Mouse (Mus musculus) lung, embryonic 15.5 days (tissue): ENCODE measurements around the gene St6galnac6. TPM values are rescaled to one million over a fixed set of nuclear protein-coding genes. Genes with fewer than 3 reads are reported as not detected.

ENCODE experiments used
- ATAC-seq: fragments of 200-750 bp; cut with Nextera tagmentation; 2 replicates; pipeline ENCODE4 v1.8.0; 2017; ENCODE audit warnings: moderate number of reproducible peaks, borderline replicate concordance; ENCODE audit not compliant: low FRiP score, low TSS enrichment; ENCODE audit errors: extremely low read depth
- H3K27ac ChIP-seq: fragments of 300-500 bp; sonication (generic); 2 replicates; pipeline ENCODE4 v1.5.1; 2015; ENCODE audit warnings: moderate library complexity, mild to moderate bottlenecking, inconsistent platforms
- H3K27me3 ChIP-seq: fragments of 300-500 bp; sonication (generic); 2 replicates; pipeline ENCODE4 v1.6.1; 2015; ENCODE audit warnings: inconsistent platforms
- H3K36me3 ChIP-seq: fragments of 300-500 bp; sonication (generic); 2 replicates; pipeline ENCODE4 v1.6.1; 2015; ENCODE audit warnings: inconsistent platforms
- H3K4me1 ChIP-seq: fragments of 300-500 bp; sonication (generic); 2 replicates; pipeline ENCODE4 v1.6.1; 2015; ENCODE audit warnings: inconsistent platforms
- H3K4me2 ChIP-seq: fragments of 300-500 bp; sonication (generic); 2 replicates; pipeline ENCODE4 v1.6.1; 2015; ENCODE audit warnings: inconsistent platforms, mild to moderate bottlenecking, moderate library complexity
- H3K4me3 ChIP-seq: fragments of 300-500 bp; sonication (generic); 2 replicates; pipeline ENCODE4 v1.5.1; 2015; ENCODE audit warnings: mild to moderate bottlenecking, inconsistent platforms
- H3K9ac ChIP-seq: fragments of 300-500 bp; sonication (generic); 2 replicates; pipeline ENCODE4 v1.6.1; 2015; ENCODE audit warnings: inconsistent platforms
- H3K9me3 ChIP-seq: fragments of 300-500 bp; sonication (generic); 2 replicates; pipeline ENCODE4 v1.6.1; 2016; ENCODE audit warnings: inconsistent platforms
- WGBS: fragments of 180-500 bp; shearing (Covaris S2); methylation state at CpG from one replicate; pipeline ENCODE4 v1.1.7; 2015; 5-methylcytosine and 5-hydroxymethylcytosine counted together
- polyA plus RNA-seq: library from polyadenylated mRNA; unstranded; fragments of >200 nt; fragmentation: Nextera tagmentation; extraction: Ambion mirVana; gene quantifications from 2 replicates; pipeline ENCODE4 v1.2.1, GENCODE M21; 2015

St6galnac6 gene
- polyA plus RNA-seq = 25.0 and 26.2 TPM in 2 replicates

- Histone ChIP-seq H3K27me3 (no peaks in the 10 kb centered on the region), H3K27ac (no peak within 1 kb of the TSS), H3K4me3 (no peak within 1 kb of the TSS), H3K4me2 (no peak within 1 kb of the TSS), H3K9ac (no peak within 1 kb of the TSS), H3K4me1 (peaks cover 15% of the 10 kb centered on the region), H3K36me3 (no peaks in the 10 kb centered on the region; the same call in 1 of the 2 replicates), H3K9me3 (no peaks in the 10 kb centered on the region)
- ATAC-seq = no peak
- 87% methylated on average over 3 of the region's 3 CpGs for WGBS
These were observed at the start of gene St6galnac6 for GRCm38 (mm10) chr2:32599409-32599808. Gene St6galnac6, plus strand, starts transcription at chr2:32599709.

- 49% methylated on average over 6 of the region's 6 CpGs for WGBS
- Histone ChIP-seq H3K9ac (no peak overlapping the region), H3K4me1 (peaks cover 10% of the 10 kb centered on the region; the same call in 1 of the 2 replicates), H3K27ac (peak overlapping the region; percentile 2; the same call in 1 of the 2 replicates), H3K27me3 (no peaks in the 10 kb centered on the region), H3K4me2 (no peak overlapping the region), H3K4me3 (no peak overlapping the region), H3K36me3 (no peaks in the 10 kb centered on the region), H3K9me3 (no peaks in the 10 kb centered on the region)
- peak; percentile 61; the same call in 1 of the 2 replicates for ATAC-seq
These were observed 49.7 kb upstream of the St6galnac6 start for GRCm38 (mm10) chr2:32549764-32550163.

GRCm38 (mm10) chr2:32551236-32551635 is 48.3 kb upstream of the St6galnac6 start:
- H3K4me2 ChIP-seq = no peak overlapping the region
- no peak for ATAC-seq
- H3K27me3 ChIP-seq = no peaks in the 10 kb centered on the region
- 75% methylated on average over 5 of the region's 5 CpGs for WGBS
- H3K4me3 ChIP-seq = no peak overlapping the region
- H3K9me3 ChIP-seq = no peaks in the 10 kb centered on the region
- H3K9ac ChIP-seq = no peak overlapping the region
- H3K27ac ChIP-seq = no peak overlapping the region
- H3K36me3 ChIP-seq = no peaks in the 10 kb centered on the region
- H3K4me1 ChIP-seq = peaks cover 21% of the 10 kb centered on the region

- H3K9ac ChIP-seq = no peak overlapping the region
- no peaks in the 10 kb centered on the region for H3K27me3 ChIP-seq
- H3K9me3 ChIP-seq = no peaks in the 10 kb centered on the region
- peaks cover 3% of the 10 kb centered on the region; the same call in 1 of the 2 replicates for H3K36me3 ChIP-seq
- no peak overlapping the region for H3K4me3 ChIP-seq
- peaks cover 29% of the 10 kb centered on the region for H3K4me1 ChIP-seq
- H3K27ac ChIP-seq = no peak overlapping the region
- ATAC-seq = no peak
- WGBS = 65% methylated on average over 7 of the region's 7 CpGs
- H3K4me2 ChIP-seq = no peak overlapping the region
These were observed 45.8 kb upstream of the St6galnac6 start for GRCm38 (mm10) chr2:32553592-32554148.

GRCm38 (mm10) chr2:32555484-32555883 is 44.0 kb upstream of the St6galnac6 start:
- Histone ChIP-seq H3K9me3 (no peaks in the 10 kb centered on the region), H3K4me3 (no peak overlapping the region), H3K4me1 (peaks cover 19% of the 10 kb centered on the region), H3K27ac (peak overlapping the region; percentile 58), H3K36me3 (peaks cover 9% of the 10 kb centered on the region; the same call in 1 of the 2 replicates), H3K4me2 (no peak overlapping the region), H3K27me3 (no peaks in the 10 kb centered on the region), H3K9ac (no peak overlapping the region)
- ATAC-seq = 0 out of 2 replicates have a peak, but pooled peaks have one; percentile 17
- 46% methylated on average over 4 of the region's 4 CpGs for WGBS

- H3K4me2 ChIP-seq = no peak overlapping the region
- H3K36me3 ChIP-seq = peaks cover 14% of the 10 kb centered on the region
- WGBS = 71% methylated on average over 7 of the region's 7 CpGs
- H3K27ac ChIP-seq = peak overlapping the region; percentile 58
- no peaks in the 10 kb centered on the region for H3K27me3 ChIP-seq
- no peak overlapping the region for H3K4me3 ChIP-seq
- no peaks in the 10 kb centered on the region for H3K9me3 ChIP-seq
- no peak for ATAC-seq
- H3K4me1 ChIP-seq = peaks cover 19% of the 10 kb centered on the region
- no peak overlapping the region for H3K9ac ChIP-seq
These were observed 43.5 kb upstream of the St6galnac6 start for GRCm38 (mm10) chr2:32556019-32556418.

GRCm38 (mm10) chr2:32559570-32559969 is 39.9 kb upstream of the St6galnac6 start:
- peaks cover 19% of the 10 kb centered on the region for H3K4me1 ChIP-seq
- H3K27ac ChIP-seq = peak overlapping the region; percentile 34; the same call in 1 of the 2 replicates
- H3K9me3 ChIP-seq = no peaks in the 10 kb centered on the region
- no peak overlapping the region for H3K4me2 ChIP-seq
- no peak overlapping the region for H3K4me3 ChIP-seq
- no peak overlapping the region for H3K9ac ChIP-seq
- no peak; the same call in 1 of the 2 replicates for ATAC-seq
- 57% methylated on average over 5 of the region's 5 CpGs for WGBS
- H3K27me3 ChIP-seq = no peaks in the 10 kb centered on the region
- peaks cover 37% of the 10 kb centered on the region for H3K36me3 ChIP-seq

GRCm38 (mm10) chr2:32566536-32567063 is 32.9 kb upstream of the St6galnac6 start:
- Histone ChIP-seq H3K36me3 (peaks cover 66% of the 10 kb centered on the region), H3K9ac (no peak overlapping the region), H3K27me3 (no peaks in the 10 kb centered on the region), H3K4me1 (peaks cover 4% of the 10 kb centered on the region), H3K9me3 (no peaks in the 10 kb centered on the region), H3K27ac (0 out of 2 replicates have a peak overlapping the region, but pooled peaks have one; percentile 6), H3K4me2 (no peak overlapping the region), H3K4me3 (no peak overlapping the region)
- WGBS = 40% methylated on average over 4 of the region's 4 CpGs
- ATAC-seq = no peak

- no peak for ATAC-seq
- WGBS = 47% methylated on average over 5 of the region's 5 CpGs
- H3K27me3 ChIP-seq = no peaks in the 10 kb centered on the region
- no peak overlapping the region for H3K27ac ChIP-seq
- no peak overlapping the region for H3K9ac ChIP-seq
- no peak overlapping the region for H3K4me3 ChIP-seq
- H3K4me1 ChIP-seq = peaks cover 10% of the 10 kb centered on the region
- no peaks in the 10 kb centered on the region for H3K9me3 ChIP-seq
- no peak overlapping the region for H3K4me2 ChIP-seq
- peaks cover 62% of the 10 kb centered on the region for H3K36me3 ChIP-seq
These were observed 31.4 kb upstream of the St6galnac6 start for GRCm38 (mm10) chr2:32568149-32568548.

- Histone ChIP-seq H3K9ac (no peak overlapping the region), H3K4me3 (no peak overlapping the region), H3K27ac (no peak overlapping the region), H3K36me3 (peaks cover 54% of the 10 kb centered on the region), H3K4me2 (no peak overlapping the region), H3K27me3 (no peaks in the 10 kb centered on the region), H3K4me1 (peaks cover 10% of the 10 kb centered on the region), H3K9me3 (no peaks in the 10 kb centered on the region)
- no peak for ATAC-seq
- 79% methylated on average over 3 of the region's 3 CpGs for WGBS
These were observed 30.6 kb upstream of the St6galnac6 start for GRCm38 (mm10) chr2:32568941-32569340.

GRCm38 (mm10) chr2:32570698-32571494 is 28.6 kb upstream of the St6galnac6 start, which contains the start of gene Dpm2:
Gene Dpm2, plus strand, starts transcription at chr2:32570858.
- H3K4me3 ChIP-seq = peak within 1 kb of the TSS; percentile 76
- H3K27me3 ChIP-seq = no peaks in the 10 kb centered on the region
- peaks cover 36% of the 10 kb centered on the region for H3K36me3 ChIP-seq
- peak; percentile 77 for ATAC-seq
- 1% methylated on average over 36 of the region's 36 CpGs for WGBS
- peak within 1 kb of the TSS; percentile 70 for H3K9ac ChIP-seq
- peak within 1 kb of the TSS; percentile 46 for H3K27ac ChIP-seq
- no peaks in the 10 kb centered on the region for H3K9me3 ChIP-seq
- H3K4me2 ChIP-seq = peak within 1 kb of the TSS; percentile 62
- H3K4me1 ChIP-seq = peaks cover 18% of the 10 kb centered on the region

- Histone ChIP-seq H3K36me3 (peaks cover 26% of the 10 kb centered on the region), H3K9me3 (no peaks in the 10 kb centered on the region), H3K27ac (no peak overlapping the region), H3K4me1 (peaks cover 18% of the 10 kb centered on the region), H3K9ac (no peak overlapping the region), H3K4me2 (no peak overlapping the region), H3K27me3 (no peaks in the 10 kb centered on the region), H3K4me3 (no peak overlapping the region)
- no peak for ATAC-seq
- WGBS = 91% methylated on average over 11 of the region's 11 CpGs
These were observed 27.3 kb upstream of the St6galnac6 start for GRCm38 (mm10) chr2:32572196-32572595.
